Mouse (Mus musculus) kidney, embryonic 16.5 days (tissue): ENCODE data around the gene Med20. TPM values are rescaled to one million over a fixed set of nuclear protein-coding genes. Genes with fewer than 3 reads are reported as not detected.

Experiments used
- ATAC-seq: fragments of 200-750 bp; cut with Nextera tagmentation; 2 replicates; pipeline ENCODE4 v1.8.0; 2017; ENCODE audit warnings: moderate TSS enrichment; ENCODE audit not compliant: low FRiP score, low TSS enrichment
- H3K27ac ChIP-seq: fragments of 300-500 bp; sonication (generic); 2 replicates; pipeline ENCODE4 v1.5.1; 2014; ENCODE audit warnings: low read length
- H3K27me3 ChIP-seq: fragments of 300-500 bp; sonication (generic); 2 replicates; pipeline ENCODE4 v1.6.1; 2014; ENCODE audit warnings: low read length, control low read depth, mixed read lengths; ENCODE audit not compliant: insufficient read depth
- H3K36me3 ChIP-seq: fragments of 300-500 bp; sonication (generic); 2 replicates; pipeline ENCODE4 v1.6.1; 2014; ENCODE audit warnings: low read length, control low read depth, mixed read lengths; ENCODE audit not compliant: insufficient read depth
- H3K4me1 ChIP-seq: fragments of 300-500 bp; sonication (generic); 2 replicates; pipeline ENCODE4 v1.6.1; 2014; ENCODE audit warnings: low read length, control low read depth, mixed read lengths; ENCODE audit not compliant: insufficient read depth
- H3K4me2 ChIP-seq: fragments of 300-500 bp; sonication (generic); replicated peaks from 2 replicates; pipeline ENCODE4 v1.6.1; 2014; ENCODE audit warnings: low read depth, low read length
- H3K4me3 ChIP-seq: fragments of 300-500 bp; sonication (generic); 2 replicates; pipeline ENCODE4 v1.5.1; 2014; ENCODE audit warnings: mild to moderate bottlenecking, low read length
- H3K9ac ChIP-seq: fragments of 300-500 bp; sonication (generic); replicated peaks from 2 replicates; pipeline ENCODE4 v1.6.1; 2014; ENCODE audit warnings: low read length
- H3K9me3 ChIP-seq: fragments of 300-500 bp; sonication (generic); 2 replicates; pipeline ENCODE4 v1.6.1; 2016; ENCODE audit warnings: low read length, control low read depth
- WGBS: fragments of 180-500 bp; shearing (Covaris S2); extraction: QIAGEN DNeasy Blood & Tissue Kit; methylation state at CpG from one replicate; pipeline ENCODE4 v1.1.7; 2014; 5-methylcytosine and 5-hydroxymethylcytosine counted together
- polyA plus RNA-seq: library from polyadenylated mRNA; unstranded; fragments of >200 nt; fragmentation: Nextera tagmentation; extraction: Ambion mirVana; gene quantifications from 2 replicates; pipeline ENCODE4 v1.2.1, GENCODE M21; 2015

Gene Med20
- polyA plus RNA-seq, 1 experiment from 2014 or later, result 53.9 TPM

DNA sequence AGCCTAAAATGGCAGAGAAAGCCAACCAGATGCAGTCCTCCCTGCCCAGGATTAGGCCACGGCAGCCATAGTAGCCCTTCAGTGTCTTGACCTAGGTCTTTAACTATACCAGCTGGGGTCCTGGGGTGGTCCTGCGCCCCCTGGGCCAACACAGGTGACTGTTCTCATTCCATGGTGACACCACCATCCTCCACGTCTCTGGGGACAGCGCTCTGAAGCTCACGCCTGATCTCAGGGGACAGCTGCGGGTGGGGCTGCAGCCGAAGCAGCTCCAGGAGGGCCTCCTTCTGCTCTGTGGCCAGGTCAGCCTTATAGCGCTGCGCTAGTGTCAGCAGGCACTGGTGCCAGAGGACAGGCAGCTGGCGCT is 10.0 kb upstream of the Med20 start:
- peaks cover 66% of the 10 kb centered on the region for H3K36me3 ChIP-seq
- WGBS, result 84% methylated on average over 10 of the region's 10 CpGs

DNA sequence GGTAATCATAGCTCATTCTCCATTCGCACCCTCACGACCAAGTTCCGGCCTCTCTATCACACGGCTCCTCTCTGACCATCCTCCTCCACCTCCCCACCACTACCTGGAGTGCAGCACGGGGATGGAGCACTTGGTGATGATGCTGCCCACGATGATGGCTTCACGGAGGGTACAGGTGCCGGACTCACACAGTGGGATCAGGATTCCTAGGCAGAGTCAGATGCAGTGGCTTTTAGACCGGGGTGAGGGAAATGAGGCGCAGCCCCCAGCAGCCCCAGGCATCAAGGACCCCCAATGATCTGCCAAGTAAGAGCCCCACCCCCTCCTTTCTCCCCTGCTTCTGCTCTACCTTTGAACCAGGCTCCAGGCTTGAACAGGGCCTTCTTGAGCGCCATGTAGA is 9.1 kb upstream of the Med20 start:
- Histone ChIP-seq H3K4me2 (no peak overlapping the region), H3K36me3 (peaks cover 70% of the 10 kb centered on the region), H3K4me1 (peaks cover 20% of the 10 kb centered on the region), H3K4me3 (no peak overlapping the region), H3K27ac (no peak overlapping the region), H3K27me3 (no peaks in the 10 kb centered on the region), H3K9me3 (no peaks in the 10 kb centered on the region), H3K9ac (no peak overlapping the region)
- ATAC-seq, result no peak
- WGBS, result 91% methylated on average over 11 of the region's 11 CpGs

More for the DNA sequence above, 10.0 kb upstream of the Med20 start:
- H3K27ac ChIP-seq, result no peak overlapping the region
- H3K4me1 ChIP-seq, result peaks cover 29% of the 10 kb centered on the region
- H3K9ac ChIP-seq, result no peak overlapping the region
- no peak overlapping the region for H3K4me3 ChIP-seq
- no peak for ATAC-seq
- no peak overlapping the region for H3K4me2 ChIP-seq
- no peaks in the 10 kb centered on the region for H3K9me3 ChIP-seq
- no peaks in the 10 kb centered on the region for H3K27me3 ChIP-seq

DNA sequence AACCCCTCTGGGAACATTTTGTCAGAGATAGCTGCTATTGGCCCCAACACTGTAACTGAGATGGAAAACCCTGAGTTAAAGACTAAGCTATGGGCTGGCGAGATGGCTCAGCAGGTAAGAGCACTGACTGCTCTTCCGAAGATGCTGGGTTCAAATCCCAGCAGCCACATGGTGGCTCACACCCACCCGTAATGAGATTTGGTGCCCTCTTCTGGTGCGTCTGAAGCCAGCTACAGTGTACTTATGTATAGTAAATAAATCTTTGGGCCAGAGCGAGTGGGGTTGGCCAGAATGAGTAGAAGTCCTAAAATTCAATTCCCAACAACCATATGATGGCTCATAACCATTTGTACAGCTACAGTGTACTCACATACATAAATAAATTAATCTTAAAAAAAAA is 5.2 kb upstream of the Med20 start:
- ATAC-seq, result no peak
- Histone ChIP-seq H3K9ac (no peak overlapping the region), H3K4me1 (peaks cover 10% of the 10 kb centered on the region), H3K27ac (no peak overlapping the region), H3K27me3 (no peaks in the 10 kb centered on the region), H3K4me3 (no peak overlapping the region), H3K36me3 (peaks cover 47% of the 10 kb centered on the region), H3K4me2 (no peak overlapping the region), H3K9me3 (no peaks in the 10 kb centered on the region)
- WGBS, result 65% methylated on average over 5 of the region's 5 CpGs

DNA sequence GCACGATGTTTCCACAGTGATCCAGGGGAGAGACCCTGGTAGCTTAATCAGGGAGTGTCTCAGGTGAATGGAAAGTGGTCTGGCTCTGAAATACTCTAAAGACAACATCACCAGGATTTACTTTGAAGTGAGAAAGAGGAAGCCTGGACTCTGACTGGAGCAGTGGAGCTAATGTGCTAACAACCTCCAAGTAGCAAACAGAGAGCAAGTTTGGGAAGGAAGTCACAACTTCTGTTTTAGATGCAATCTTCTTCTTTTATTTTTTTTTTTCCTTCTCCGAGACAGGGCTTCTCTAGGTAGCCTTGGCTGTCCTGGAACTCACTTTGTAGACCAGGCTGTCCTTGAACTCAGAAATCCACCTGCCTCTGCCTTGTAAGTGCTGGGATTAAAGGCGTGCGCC is 2.2 kb upstream of the Med20 start:
- Histone ChIP-seq H3K36me3 (peaks cover 24% of the 10 kb centered on the region), H3K4me2 (no peak overlapping the region), H3K4me1 (peaks cover 20% of the 10 kb centered on the region), H3K27ac (no peak overlapping the region), H3K9me3 (no peaks in the 10 kb centered on the region), H3K9ac (no peak overlapping the region), H3K27me3 (no peaks in the 10 kb centered on the region), H3K4me3 (no peak overlapping the region)
- ATAC-seq, result no peak
- 91% methylated on average over 4 of the region's 4 CpGs for WGBS

DNA sequence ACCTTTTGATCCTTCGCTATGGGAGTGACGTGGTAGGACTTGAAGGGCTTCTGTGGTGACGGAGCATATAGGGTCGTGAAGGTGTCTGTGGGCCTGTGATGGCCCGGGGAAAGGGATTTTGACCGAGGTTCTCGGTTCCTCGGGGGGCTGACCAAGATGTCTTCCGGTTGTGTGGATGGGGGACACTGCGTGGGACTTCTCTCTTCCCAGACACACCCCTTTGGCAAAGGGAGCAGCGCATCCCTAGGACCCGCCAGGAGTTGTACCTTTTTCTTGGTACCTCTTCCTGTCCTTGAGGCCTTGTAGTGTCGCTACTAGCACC is 240 bp downstream of the Med20 start:
- peak overlapping the region; percentile 82 for H3K9ac ChIP-seq
- 0% methylated on average over 13 of the region's 13 CpGs for WGBS
- no peaks in the 10 kb centered on the region for H3K27me3 ChIP-seq
- H3K36me3 ChIP-seq, result peaks cover 9% of the 10 kb centered on the region; the same call in 1 of the 2 replicates
- H3K4me2 ChIP-seq, result peak overlapping the region; percentile 89
- no peak overlapping the region for H3K27ac ChIP-seq
- H3K4me3 ChIP-seq, result peak overlapping the region; percentile 90
- peak; percentile 2; the same call in 1 of the 2 replicates for ATAC-seq
- H3K4me1 ChIP-seq, result peaks cover 20% of the 10 kb centered on the region
- no peaks in the 10 kb centered on the region for H3K9me3 ChIP-seq

DNA sequence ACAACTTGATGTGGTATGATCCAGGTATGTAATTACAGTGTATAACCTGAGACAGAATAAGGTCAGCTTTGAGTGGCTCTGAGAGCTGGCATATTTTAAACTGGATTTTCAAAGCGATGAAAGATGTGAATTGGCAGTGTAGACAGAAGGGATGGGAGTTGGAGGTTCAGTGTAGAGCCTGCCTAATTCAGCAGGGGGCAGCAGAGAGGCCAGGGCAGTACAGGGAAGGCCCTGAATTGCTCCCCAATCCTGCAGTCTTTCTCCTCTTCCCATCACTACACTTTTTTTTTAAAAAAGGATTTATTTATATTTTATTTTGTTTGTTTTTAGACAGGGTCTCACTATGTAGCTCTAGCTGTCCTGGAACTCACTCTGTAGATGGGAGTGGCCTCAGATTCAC is 2.6 kb downstream of the Med20 start:
- Histone ChIP-seq H3K9me3 (no peaks in the 10 kb centered on the region), H3K27me3 (no peaks in the 10 kb centered on the region), H3K27ac (no peak overlapping the region), H3K36me3 (peaks cover 20% of the 10 kb centered on the region), H3K9ac (no peak overlapping the region), H3K4me3 (no peak overlapping the region), H3K4me2 (no peak overlapping the region), H3K4me1 (peaks cover 20% of the 10 kb centered on the region)
- no peak for ATAC-seq
- 88% methylated on average over 1 of the region's 1 CpGs for WGBS

DNA sequence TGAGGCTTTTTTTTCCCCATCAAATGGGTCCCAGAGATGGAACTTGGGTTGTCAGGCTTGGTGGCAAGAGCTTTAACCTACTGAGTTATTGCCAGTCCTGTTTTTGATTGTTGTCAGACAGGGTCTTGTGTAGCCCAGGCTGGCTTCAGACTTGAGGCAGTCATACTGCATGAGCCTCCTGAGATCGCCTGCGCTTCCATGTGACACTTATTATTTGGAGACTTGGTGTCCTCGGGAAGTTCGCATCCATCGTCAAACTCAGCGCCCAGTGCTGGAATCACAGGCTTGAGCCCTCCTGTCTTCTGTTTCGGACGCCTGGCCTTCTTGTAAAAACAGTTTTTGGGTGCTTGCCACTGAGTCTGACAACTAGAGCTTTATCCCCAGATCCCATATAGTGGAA is 4.7 kb downstream of the Med20 start:
- H3K36me3 ChIP-seq, result peaks cover 30% of the 10 kb centered on the region

DNA sequence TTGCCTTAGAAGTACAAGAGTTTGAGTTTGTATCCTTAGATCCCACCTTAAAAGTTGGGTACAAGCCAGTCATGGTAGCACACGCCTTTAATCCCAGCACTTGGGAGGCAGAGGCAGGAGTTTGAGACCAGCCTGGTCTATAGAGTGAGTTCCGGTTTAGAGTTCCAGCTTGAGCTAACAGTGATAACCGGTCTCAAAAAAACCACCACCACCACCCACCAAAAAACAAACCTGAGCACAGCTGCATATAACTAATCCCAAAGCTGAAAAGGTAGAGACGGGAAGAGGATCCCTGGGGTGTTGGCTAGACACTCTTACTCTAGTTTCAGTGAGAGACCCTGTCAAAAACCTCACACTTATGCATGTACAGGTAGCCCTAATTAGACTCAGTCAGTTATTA is 5.3 kb downstream of the Med20 start:
- H3K9ac ChIP-seq, result no peak overlapping the region
- peaks cover 33% of the 10 kb centered on the region for H3K36me3 ChIP-seq
- no peaks in the 10 kb centered on the region for H3K27me3 ChIP-seq
- H3K4me1 ChIP-seq, result peaks cover 10% of the 10 kb centered on the region
- no peak overlapping the region for H3K4me3 ChIP-seq
- WGBS, result 92% methylated on average over 4 of the region's 4 CpGs
- H3K4me2 ChIP-seq, result no peak overlapping the region
- H3K9me3 ChIP-seq, result no peaks in the 10 kb centered on the region
- H3K27ac ChIP-seq, result no peak overlapping the region
- ATAC-seq, result no peak

More for the DNA sequence above, 4.7 kb downstream of the Med20 start:
- Histone ChIP-seq H3K4me2 (no peak overlapping the region), H3K27me3 (no peaks in the 10 kb centered on the region), H3K9ac (no peak overlapping the region), H3K9me3 (no peaks in the 10 kb centered on the region), H3K4me3 (no peak overlapping the region), H3K27ac (no peak overlapping the region), H3K4me1 (peaks cover 10% of the 10 kb centered on the region)
- ATAC-seq, result no peak
- 93% methylated on average over 8 of the region's 8 CpGs for WGBS

DNA sequence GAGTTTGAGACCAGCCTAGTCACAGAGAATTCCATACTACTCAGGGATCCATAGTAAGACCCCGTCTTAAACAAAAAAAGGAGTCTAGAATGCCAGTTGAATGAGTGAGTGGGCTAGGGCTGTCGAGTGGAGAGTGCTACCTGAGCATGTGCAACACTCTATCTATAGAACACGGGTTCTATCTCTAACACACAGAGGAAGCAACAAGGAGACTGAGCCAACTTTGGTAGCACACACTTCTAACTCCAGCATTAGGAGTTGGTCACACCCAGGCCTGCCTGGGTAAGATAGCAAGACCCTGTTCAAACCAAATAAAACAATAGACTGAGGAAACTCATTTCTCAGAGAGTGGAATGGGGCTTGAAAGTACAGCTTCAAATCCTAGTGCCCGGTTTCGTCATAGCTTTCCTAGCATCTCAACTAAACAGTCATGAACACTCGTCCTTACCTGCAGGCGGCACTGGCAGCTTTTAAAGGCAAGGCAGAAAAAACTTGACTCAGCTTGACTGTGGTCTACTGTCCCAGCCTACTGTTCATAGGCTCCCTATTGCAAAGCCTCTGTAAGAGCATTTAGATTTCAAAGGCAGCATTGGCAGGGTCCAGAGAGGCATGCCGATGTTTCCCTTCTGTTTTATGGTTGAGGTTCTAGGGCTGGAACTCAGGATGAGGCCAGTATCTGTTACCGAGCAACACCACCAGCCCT is 6.4 kb downstream of the Med20 start:
- no peak overlapping the region for H3K4me3 ChIP-seq

DNA sequence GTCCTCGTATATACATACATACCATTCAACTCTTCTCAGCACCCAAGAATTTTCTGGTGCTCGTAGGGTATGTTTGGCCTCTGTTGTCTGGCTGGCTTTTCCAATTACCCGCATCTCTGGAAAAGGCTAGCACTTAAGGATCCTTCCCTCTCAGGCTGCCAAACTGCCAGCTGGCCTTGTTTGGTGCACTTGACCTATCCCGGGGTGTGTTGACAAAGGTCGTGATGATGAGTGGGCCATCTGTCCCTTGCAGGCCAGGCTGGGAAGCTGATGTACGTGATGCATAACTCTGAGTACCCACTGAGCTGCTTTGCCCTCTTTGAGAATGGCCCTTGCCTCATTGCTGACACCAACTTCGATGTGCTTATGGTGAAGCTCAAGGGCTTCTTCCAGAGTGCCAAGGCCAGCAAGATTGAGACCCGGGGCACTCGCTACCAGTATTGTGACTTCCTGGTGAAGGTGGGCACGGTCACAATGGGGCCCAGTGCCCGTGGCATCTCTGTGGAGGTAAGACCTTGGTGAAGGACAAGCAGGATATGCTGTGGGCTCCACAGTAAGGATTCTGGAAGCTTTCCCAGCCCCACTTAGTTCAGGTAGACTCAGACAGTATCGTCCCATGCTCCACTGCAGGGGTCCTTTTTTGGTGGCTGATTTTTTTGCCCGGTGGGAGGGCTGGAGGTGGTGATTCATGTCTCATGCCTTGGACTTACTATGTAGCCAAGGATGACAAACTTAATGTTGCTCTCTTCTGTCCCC is 7.4 kb downstream of the Med20 start:
- no peak for ATAC-seq
- H3K27me3 ChIP-seq, result no peaks in the 10 kb centered on the region
- no peak overlapping the region for H3K27ac ChIP-seq
- no peaks in the 10 kb centered on the region for H3K4me1 ChIP-seq
- no peak overlapping the region for H3K9ac ChIP-seq
- H3K36me3 ChIP-seq, result peaks cover 53% of the 10 kb centered on the region
- H3K4me2 ChIP-seq, result no peak overlapping the region
- 90% methylated on average over 13 of the region's 13 CpGs for WGBS
- no peaks in the 10 kb centered on the region for H3K9me3 ChIP-seq
- no peak overlapping the region for H3K4me3 ChIP-seq

More for the DNA sequence above, 6.4 kb downstream of the Med20 start:
- no peak for ATAC-seq
- peaks cover 43% of the 10 kb centered on the region for H3K36me3 ChIP-seq
- no peaks in the 10 kb centered on the region for H3K9me3 ChIP-seq
- no peak overlapping the region for H3K4me2 ChIP-seq
- H3K9ac ChIP-seq, result no peak overlapping the region
- H3K27ac ChIP-seq, result no peak overlapping the region
- 91% methylated on average over 9 of the region's 9 CpGs for WGBS
- peaks cover 1% of the 10 kb centered on the region for H3K4me1 ChIP-seq
- no peaks in the 10 kb centered on the region for H3K27me3 ChIP-seq
